Mouse (Mus musculus): ENCODE measurements around the gene Gm20388. TPM values are rescaled to one million over a fixed set of nuclear protein-coding genes. Genes with fewer than 3 reads are reported as not detected.
"Not testable (repeated sequence)": the region's sequence is repeated elsewhere in the genome, so short reads cannot be mapped to it uniquely, and the experiment has no call there.

Gm20388 gene
- total RNA-seq, 2 experiments from 2014 or later = 1.3 to 8.5 TPM

- DNase-seq (ENCODE audit: low spot score in 2 of 2) = peak; percentile 38 to 51
These were observed 4039.6 kb downstream of the Gm20388 start for GRCm38 (mm10) chr8:123950077-123950802.

- no peak for DNase-seq (ENCODE audit: low spot score in 2 of 2)
These were observed 4043.0 kb downstream of the Gm20388 start for GRCm38 (mm10) chr8:123953686-123954085.

- no peak for DNase-seq (ENCODE audit: low spot score in 2 of 2)
These were observed 4043.6 kb downstream of the Gm20388 start for GRCm38 (mm10) chr8:123954246-123954645.

- no peak for DNase-seq (ENCODE audit: low spot score in 2 of 2)
These were observed 4047.5 kb downstream of the Gm20388 start for GRCm38 (mm10) chr8:123958130-123958529.

GRCm38 (mm10) chr8:123959473-123959872, 4048.8 kb downstream of the Gm20388 start:
- no peak for DNase-seq (ENCODE audit: low spot score in 2 of 2)

GRCm38 (mm10) chr8:123960056-123960455, 4049.4 kb downstream of the Gm20388 start:
- peak in 1 of 2 experiments; percentile 22 for DNase-seq (ENCODE audit: low spot score in 2 of 2)

GRCm38 (mm10) chr8:123960556-123960955, 4049.9 kb downstream of the Gm20388 start:
- not testable (repeated sequence) for DNase-seq (ENCODE audit: low spot score in 2 of 2)

- no peak for DNase-seq (ENCODE audit: low spot score in 2 of 2)
These were observed 4050.7 kb downstream of the Gm20388 start for GRCm38 (mm10) chr8:123961371-123961770.

GRCm38 (mm10) chr8:123966896-123967295, 4056.3 kb downstream of the Gm20388 start:
- DNase-seq (ENCODE audit: low spot score in 2 of 2) = no peak

- DNase-seq (ENCODE audit: low spot score in 2 of 2) = no peak
These were observed 4062.9 kb downstream of the Gm20388 start for GRCm38 (mm10) chr8:123973495-123973894.

- DNase-seq (ENCODE audit: low spot score in 2 of 2) = no peak
These were observed 4066.9 kb downstream of the Gm20388 start for GRCm38 (mm10) chr8:123977499-123977898.

- no peak for DNase-seq (ENCODE audit: low spot score in 2 of 2)
These were observed 4067.7 kb downstream of the Gm20388 start for GRCm38 (mm10) chr8:123978166-123978838.

GRCm38 (mm10) chr8:123978926-123979325, 4068.3 kb downstream of the Gm20388 start:
- DNase-seq (ENCODE audit: low spot score in 2 of 2) = no peak

GRCm38 (mm10) chr8:123980239-123980638, 4069.6 kb downstream of the Gm20388 start:
- DNase-seq (ENCODE audit: low spot score in 2 of 2) = no peak

GRCm38 (mm10) chr8:123981674-123982073, 4071.0 kb downstream of the Gm20388 start:
- DNase-seq (ENCODE audit: low spot score in 2 of 2) = no peak

- no peak for DNase-seq (ENCODE audit: low spot score in 2 of 2)
These were observed 4071.7 kb downstream of the Gm20388 start for GRCm38 (mm10) chr8:123982291-123982793.

- DNase-seq (ENCODE audit: low spot score in 2 of 2) = peak; percentile 90 to 91
These were observed 4072.3 kb downstream of the Gm20388 start, which contains the start of gene Abcb10 for GRCm38 (mm10) chr8:123982826-123983400. Gene Abcb10, minus strand, starts transcription at chr8:123983122.

- no peak for DNase-seq (ENCODE audit: low spot score in 2 of 2)
These were observed 4078.0 kb downstream of the Gm20388 start for GRCm38 (mm10) chr8:123988605-123989038.

GRCm38 (mm10) chr8:123989128-123989527, 4078.5 kb downstream of the Gm20388 start:
- DNase-seq (ENCODE audit: low spot score in 2 of 2) = no peak

- no peak for DNase-seq (ENCODE audit: low spot score in 2 of 2)
These were observed 4079.8 kb downstream of the Gm20388 start for GRCm38 (mm10) chr8:123990277-123991049.

- DNase-seq (ENCODE audit: low spot score in 2 of 2) = no peak
These were observed 4081.9 kb downstream of the Gm20388 start for GRCm38 (mm10) chr8:123992587-123992986.

Data from adrenal gland, adult 18-20 months (tissue).